Mouse (Mus musculus) adrenal gland, postnatal 10 days (tissue): Measurements from ENCODE around the gene L3hypdh. TPM values are rescaled to one million over a fixed set of nuclear protein-coding genes. Genes with fewer than 3 reads are reported as not detected.
A peak's percentile ranks its signal among the peaks of the same experiment; 100 is the strongest.

ENCODE experiments used
- DNase-seq: peaks from one replicate; pipeline ENCODE4 v3.0.0; 2021; ENCODE audit warnings: mixed read lengths
- long read RNA-seq, 2 experiments: library from polyadenylated mRNA; stranded (forward); transcript quantifications; one replicate each; pipeline ENCODE4 v2.0.0; 2021
- total RNA-seq, 2 experiments: library from RNA; stranded (reverse); gene quantifications; 2 replicates each; pipeline ENCODE4 v1.2.3; 2021

L3hypdh gene
- 10 to 100 TPM; 31.0 to 37.3 TPM for total RNA-seq
- long read RNA-seq, experiment 1, transcript L3hypdh-201 (5 exons, 1,831 nt): major isoform, 62 of 75 reads
- long read RNA-seq, experiment 1, partial matches to known transcripts: 0 of 75 reads
- long read RNA-seq, experiment 1, other reads (novel, unspliced or antisense): 13 of 75 reads
- long read RNA-seq, experiment 2, transcript L3hypdh-201 (5 exons, 1,831 nt): major isoform, 39 of 49 reads
- long read RNA-seq, experiment 2, partial matches to known transcripts: 2 of 49 reads
- long read RNA-seq, experiment 2, other reads (novel, unspliced or antisense): 8 of 49 reads

DNA sequence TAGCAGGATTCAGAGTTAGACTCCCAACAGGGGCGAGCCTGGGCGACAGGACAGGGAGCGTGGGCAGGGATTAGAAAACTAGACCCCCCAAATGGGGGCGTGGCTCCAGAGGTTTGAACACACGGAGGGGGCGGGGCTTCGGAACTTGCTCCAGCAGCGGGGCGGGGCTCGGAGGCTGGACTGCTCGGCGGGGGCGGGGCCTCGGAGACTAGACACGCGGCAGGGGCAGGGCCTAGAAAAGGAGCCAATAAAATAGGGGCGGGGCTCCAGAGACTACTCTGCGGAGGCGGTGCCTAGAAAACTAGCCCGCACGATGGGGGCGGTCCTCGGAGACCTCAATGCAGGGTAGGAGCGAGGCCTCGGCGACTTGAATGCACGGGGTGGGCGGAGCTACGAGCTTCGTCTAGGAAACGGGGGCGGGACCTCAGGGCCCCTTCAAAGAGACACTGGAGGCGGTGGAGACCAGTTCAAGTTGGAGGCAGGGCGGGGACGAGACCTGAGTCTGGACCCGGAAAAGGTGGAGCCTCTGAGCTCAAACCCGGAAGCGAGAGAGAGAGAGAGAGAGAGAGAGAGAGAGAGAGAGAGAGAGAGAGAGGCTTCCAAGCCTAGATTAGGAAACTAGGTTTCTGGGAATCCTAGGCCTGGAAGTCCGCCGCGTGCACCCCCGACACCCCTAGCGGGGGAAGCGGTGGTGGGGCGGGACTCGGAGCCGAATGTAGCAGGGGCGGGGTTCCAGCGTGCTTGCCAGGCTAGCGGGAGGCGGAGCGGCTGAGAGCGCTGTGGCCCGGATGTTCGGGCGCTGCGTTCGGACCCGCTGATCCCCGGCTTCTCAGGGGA lies at the start of gene L3hypdh, which contains the start of gene Jkamp:
TSS of gene L3hypdh (minus strand) at position 111 of the 837 bp plus-strand sequence.
TSS of gene Jkamp (plus strand) at position 261 of the 837 bp plus-strand sequence.
- peak; percentile 100 for DNase-seq

DNA sequence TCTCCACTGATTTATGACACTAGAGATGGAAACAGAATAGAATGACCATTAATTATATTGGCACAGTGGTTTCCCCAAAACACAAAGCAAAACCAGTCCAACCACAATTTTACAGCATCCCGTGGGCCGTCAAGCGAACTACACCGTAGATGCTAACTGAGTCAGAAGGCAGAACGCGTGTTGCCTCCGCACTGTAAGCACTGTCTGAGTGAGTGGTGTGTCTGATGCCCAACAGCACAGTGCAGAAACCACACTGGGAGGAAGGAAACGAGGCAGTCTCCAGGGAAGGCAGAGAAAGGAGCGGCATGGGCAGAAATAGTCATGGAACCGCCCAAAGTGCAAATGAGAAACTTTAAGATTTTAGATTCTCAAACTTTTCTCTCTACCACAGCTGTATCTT lies 44.0 kb upstream of the L3hypdh start:
- no peak for DNase-seq

DNA sequence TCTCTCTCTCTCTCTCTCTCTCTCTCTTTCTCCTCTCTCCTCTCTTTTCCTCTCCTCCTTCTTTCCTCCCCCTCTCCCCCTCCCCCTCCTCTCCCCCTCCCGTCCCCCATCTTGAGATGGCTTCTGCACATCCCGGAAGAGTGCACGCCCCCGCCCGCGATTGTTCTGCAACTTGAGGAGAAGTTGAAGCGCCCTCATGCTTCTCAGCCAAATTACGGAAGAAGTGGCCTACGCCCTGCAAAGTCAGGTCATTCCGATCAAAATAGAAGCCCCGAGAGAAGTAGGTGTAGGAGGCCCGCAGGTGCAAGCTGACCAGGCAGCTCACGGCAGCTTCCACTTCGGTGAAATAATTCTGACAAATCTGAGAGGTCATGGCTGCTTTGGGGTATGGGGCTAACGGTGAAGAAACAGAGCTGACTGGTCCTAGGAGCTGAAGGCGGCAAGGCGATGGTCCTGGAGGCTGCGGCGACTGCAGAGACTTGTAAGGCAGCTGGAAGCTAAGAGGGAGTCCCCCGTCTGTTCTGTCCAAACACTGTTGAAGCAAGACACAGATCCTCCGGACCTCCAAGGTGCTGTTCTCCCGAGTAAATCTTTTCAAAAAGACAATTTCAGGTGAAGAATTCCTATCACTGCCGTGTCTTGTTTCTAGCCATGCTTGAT lies 30.6 kb upstream of the L3hypdh start:
- no peak for DNase-seq

DNA sequence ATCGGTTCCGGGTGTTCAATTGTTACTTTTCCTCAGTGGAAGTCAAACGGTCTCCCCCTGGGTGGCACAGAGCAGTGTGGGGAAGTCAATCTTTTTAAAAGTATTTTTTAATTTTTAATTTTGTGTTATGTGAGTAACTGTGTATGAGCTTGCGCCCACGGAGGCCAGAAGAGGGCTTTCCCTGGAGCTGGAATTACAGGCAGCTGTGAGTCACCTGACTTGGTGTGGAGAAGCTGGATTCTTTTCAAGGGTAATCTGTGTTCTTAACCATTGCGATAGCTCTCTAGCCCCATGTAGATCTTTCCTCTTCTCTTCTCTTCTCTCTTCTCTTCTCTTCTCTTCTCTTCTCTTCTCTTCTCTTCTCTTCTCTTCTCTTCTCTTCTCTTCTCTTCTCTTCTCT lies 29.9 kb upstream of the L3hypdh start:
- no peak for DNase-seq

DNA sequence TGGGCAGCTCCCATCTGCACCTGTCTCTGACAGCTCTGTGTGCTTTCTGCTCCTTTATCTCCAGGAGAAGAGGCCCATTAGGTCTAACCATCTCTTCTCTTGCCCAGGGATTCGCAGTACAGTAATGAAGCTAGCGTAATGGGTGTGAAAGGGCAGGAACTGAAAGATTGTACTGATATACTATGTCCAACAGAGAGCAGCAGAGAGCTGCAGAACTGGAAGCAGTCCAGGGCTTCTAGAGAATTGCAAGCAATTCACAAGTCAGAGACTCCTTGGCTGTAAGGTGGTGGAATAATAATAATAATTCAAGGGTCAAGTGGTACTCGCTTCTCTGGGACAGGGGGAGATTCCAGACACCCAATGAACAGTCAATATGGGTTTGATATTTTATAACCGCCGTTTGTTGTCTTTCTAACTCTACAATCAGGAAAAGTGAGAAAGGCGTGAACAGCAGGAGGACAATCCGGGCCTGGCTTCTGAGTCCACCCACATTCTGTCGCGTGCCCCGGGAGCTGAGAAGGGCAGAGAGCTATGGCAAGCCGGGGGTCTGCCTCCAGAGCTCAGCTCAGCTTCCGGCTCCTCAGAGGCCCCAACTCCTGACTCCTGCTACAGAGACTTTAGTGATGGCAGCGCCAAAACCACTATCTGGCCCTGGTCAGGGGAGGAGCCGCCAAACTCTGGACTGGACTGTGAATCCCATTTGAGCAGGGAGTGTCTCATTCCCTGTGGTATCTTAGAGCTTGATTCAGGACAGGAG lies 19.5 kb upstream of the L3hypdh start:
- DNase-seq: peak; percentile 73

DNA sequence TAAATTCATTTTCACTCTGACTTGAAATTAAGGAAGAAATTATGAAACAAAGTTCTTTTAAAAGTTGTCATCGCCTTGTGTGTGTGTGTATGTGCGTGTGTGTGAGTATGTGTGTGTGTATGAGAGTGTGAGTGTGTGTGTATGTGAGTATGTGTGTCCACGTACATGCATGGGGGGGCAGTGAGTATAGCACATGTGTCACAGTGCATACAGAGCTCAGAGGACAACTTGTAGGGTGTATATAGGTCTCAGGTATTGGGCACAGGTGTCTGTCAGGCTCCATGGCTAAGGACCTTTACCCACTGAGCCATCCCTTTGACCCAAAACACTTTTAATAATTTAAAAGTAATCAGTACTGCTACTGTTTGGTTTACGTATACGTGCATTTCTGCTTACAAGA lies 18.8 kb upstream of the L3hypdh start:
- DNase-seq: no peak

DNA sequence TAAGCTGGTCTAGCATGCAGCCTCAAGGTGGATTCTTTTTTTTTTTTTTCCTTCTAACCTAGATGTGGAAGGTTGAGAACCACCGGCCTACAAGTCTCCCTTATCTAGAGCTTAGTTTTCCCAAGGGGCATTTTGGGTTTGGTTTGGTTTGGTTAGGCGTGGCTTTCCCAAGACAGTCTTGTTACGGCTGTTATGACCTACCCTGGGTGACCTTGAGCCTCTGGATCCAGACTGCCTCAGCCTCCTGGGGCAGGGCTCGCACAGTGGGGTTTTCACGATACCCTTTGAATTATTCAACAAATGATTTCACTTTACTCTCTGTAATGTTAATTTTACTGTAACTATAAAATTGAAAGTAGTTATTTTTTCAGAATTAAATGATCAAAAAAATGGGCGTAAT lies 17.5 kb upstream of the L3hypdh start:
- no peak for DNase-seq

DNA sequence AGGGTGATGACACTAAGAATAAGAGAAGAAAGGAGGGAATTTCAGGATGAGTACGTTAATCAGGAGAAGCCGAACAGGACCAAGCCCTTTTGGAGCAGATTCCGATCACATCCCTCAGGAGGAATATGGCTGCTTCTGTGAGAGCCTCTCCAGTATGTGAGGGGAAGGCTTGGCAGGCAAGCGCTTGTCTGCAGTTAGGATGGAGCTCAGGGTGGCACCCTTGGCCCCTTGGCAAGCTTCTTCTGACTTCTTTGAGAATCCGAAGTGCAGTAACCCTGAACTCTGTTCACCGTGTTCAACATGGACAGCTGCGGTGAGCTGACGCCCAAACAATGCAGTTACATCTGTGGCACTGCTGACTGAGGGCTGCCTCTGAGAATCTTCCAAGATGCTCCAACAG lies 11.7 kb upstream of the L3hypdh start:
- no peak for DNase-seq

DNA sequence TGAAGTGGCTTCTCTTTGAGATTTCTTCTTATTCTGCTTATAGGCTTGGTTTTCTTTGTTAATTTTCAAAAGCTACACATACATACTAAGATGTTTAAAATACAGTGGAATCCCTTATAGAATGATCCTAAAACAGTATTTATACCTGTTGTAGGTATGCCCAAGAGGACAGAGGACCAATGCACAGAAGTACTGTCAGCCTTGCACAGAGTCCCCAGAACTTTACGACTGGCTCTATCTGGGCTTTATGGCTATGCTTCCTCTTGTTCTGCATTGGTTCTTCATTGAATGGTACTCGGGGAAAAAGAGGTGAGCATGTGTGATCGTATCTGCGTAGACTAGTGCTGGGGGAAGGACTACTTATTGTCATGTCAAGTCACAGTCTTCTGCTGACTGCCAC lies 4.6 kb upstream of the L3hypdh start:
- DNase-seq: no peak

DNA sequence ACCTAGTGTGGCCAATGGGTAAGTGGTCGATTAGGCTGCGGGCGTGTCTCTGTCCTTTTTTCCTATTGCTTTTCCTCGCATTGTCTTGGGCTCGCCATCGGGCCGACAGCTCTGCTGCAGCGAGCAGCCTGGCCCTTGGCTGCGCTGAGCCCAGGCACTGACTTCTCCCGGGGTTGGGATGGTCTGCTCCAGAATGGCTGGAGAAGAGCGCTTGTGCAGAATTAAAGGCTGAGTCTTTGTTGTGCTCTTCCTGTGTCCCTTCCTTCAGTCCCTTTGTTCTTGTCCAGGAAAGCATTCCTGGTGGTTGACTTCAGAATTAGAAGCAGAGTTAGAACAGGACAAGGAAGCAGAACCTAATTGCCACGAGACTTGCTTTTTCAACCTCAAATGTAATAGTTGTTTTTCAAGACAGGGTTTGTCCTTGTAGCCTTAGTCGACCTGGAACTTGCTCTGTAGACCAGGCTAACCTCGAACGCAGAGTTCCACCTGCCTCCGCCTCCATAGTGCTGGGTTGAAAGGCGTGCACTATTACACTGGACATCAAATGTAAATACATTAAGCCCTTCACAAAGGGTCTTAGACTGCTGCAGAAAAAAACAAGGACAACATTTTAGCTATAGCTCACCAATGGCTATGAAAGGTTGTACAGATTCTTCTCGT lies 1.1 kb upstream of the L3hypdh start:
- peak; percentile 36 for DNase-seq

DNA sequence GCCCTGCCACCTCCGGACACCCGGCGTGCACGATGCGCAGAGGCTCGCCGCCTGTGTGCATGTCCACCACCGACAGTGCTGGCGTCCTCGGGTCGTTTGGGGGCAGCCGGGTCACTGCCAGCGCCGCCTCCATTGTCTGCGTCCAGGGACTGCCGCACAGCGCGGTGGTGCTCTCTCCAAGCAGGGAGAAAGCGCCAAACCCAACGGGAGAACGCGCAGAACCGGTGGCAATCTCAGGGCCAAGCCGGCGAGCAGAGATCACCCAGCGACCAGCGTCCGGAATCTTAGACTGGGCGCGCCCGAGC lies 263 bp downstream of the L3hypdh start:
- DNase-seq: no peak

DNA sequence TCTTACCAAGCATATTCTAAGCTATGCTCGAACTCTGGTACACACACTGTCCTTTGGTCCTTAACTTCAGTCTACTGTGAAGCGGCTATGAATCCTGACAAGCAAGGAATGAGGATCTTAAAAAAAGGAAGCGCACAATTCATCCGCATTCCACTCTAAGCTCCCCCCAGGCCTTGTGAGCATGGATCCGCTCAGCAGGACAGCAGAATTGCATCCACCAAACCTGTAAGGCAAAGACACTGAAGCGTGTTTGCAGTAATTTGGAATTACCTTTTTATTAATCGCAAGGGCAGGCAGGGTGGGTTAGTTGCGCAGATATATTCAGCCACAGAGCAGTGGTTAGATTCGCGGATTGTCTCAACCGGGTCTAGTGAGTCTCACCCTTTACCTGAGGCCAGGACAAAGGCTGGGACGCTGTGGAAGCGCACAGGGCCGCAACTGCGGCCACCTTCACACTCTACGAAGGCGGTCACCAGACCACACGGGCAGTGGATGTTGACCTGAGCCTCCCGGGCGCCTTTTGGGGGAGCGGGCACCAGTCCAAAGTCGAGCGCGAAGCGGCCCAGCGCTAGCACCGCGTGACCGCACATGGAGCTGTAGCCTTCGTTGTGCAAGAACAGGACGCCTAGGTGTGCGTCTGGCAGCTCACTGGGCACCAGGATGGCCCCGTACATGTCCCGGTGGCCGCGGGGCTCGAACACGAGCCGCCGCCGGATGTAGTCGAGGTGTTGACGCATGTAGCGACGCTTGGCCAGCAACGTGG lies 797 bp downstream of the L3hypdh start:
- DNase-seq: peak; percentile 79

DNA sequence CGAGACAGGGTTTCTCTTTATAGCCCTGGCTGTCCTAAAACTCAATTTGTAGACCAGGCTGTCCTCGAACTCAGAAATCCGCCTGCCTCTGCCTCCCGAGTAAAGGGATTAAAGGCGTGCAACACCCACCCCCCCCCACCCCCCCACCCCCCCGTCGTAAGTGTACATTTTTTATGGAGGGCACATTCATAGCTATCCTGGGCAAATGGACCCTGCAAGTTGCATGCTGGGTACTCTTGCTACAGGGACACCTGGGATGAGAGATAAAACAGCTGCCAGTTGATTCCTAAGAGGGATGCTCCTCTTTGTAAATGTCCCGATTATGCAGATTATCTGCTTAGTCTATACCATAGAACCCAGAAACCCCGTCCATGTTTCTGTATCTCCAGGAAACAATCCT lies 2.0 kb downstream of the L3hypdh start:
- DNase-seq: no peak

DNA sequence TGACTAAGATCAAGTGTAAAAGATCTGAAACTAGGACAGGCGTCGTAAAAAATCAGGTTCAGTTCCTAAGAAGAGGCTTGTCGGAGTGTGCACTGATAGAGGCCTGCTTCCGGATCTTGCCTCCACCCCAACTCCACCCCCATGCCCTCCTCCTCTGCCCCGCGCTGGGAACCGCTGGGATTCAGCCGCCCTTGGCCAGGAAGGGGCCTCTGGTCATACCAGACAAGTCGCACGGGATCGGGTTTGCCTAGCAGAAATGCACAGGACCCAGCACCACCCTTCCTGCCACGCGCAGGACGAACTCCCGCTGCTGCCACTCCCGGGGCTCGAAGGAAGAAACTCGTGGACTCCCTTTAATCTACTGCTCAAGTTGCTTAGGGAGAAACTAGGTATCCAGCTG lies 2.9 kb downstream of the L3hypdh start:
- DNase-seq: peak; percentile 66

DNA sequence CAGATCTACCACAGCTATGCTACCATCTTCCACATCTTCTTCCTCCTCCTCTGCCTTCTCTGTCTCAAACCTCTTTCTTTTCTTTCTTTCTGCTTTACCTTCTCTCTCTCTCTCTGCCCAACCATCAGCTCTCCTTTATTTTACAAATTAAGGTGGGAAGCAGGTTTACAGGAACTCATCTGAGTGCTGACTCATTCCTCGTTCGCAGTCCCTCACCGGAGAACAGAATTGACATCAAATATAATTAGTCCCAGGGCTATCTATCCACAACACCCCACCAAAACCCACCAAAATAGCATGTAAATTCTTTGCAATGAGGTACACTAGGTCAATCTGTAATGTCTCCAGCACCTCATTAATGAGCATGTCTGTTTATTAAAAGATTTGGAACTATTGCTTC lies 3.3 kb downstream of the L3hypdh start:
- no peak for DNase-seq

DNA sequence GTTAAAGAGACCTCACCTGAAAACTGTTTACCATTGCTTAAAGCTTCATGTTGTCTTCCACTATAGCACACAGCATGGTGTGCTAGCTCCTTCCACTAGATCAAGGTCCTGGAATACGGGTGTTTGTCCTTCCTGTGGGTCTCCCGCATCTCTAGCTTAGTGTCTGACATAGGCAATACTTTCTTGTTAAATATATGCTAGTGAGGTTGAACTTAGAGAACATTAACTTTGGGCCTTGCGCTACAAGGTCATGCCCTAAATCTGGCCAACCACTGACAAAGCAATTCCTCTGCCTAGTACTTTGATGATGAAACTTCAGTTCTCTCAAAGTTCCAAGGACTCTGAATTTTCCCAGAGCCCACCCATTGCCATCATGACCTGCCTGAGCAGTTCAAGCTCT lies 7.0 kb downstream of the L3hypdh start:
- peak; percentile 22 for DNase-seq

DNA sequence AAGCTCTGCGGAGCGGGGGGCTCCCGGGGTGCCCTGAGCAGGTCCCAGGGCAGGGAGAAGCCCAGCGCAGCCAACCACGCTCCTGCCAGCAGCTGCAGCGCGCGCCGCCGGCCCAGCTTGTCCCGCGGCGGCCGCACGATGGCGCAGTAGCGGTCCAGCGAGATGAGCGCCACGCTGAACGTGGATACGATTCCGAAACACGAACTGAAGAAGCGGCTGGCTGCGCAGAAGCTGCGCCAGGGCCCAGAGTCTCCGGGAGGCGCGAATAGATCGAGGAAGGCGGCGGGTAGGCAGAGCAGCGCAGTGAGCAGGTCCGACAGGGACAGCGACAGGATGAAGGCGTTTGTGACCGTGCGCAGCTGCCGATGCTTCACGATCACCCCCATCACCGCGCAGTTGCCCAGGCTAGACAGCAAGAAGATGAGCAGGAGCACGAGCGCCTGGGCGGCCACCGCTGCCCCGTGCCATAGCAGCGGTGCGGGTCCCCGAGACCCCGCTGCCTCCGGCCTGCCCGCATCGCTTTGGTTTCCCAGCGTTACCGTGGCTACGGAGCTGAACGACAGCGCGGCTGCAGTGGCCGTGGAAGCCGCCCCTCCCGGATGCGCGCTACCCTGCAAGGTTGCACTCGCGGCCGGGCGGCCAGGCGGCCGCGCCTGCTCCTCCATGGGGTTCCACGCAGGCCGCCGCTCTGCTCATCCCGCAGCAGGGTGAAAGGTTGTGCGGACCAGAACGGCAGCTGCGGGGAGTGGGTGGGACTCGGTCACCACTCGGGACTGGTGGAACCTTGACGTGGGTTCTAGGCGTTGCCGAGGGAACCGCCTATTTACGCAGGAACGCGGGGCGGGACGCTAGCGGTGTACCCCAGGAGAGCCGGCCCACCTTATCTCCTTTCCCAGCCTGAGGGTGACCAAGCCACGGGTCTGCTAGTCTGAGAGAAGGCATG lies 14.6 kb downstream of the L3hypdh start, which contains the start of gene Gpr135:
TSS of gene Gpr135 (minus strand) at position 799 of the 943 bp plus-strand sequence.
- peak; percentile 92 for DNase-seq

DNA sequence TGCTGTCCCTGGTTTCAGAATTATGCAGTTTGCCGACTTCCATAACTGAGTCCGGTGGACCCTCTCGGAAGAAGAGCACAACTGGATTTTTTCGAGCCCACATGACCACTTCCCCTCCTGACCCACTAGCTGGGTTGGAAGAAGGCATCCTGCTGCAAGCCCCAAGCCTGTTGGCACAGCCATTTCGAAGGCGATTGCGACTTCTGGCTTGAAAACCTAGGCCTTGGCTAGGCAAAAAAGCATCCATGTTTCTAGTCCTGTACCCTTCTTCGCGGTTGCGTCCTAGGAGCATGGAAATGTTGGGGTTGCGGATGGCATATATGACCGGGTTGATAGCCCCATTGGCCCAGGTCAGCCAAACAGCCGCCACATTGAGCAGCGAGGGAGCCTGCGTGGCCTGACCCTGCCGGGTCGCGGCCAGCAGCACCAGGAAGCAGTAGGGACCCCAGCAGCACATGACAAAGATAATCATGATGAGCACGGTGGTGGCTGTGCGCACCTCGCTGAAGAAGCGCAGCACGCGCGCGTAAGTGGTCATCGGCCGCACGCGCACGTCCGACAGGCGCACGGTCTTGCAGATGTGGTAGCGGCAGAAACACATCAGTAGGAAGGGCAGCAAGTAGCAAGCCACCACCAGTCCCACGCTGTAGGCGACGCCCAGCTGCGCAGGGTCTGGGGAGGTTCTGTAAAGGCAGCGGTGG lies 15.5 kb downstream of the L3hypdh start:
- no peak for DNase-seq

DNA sequence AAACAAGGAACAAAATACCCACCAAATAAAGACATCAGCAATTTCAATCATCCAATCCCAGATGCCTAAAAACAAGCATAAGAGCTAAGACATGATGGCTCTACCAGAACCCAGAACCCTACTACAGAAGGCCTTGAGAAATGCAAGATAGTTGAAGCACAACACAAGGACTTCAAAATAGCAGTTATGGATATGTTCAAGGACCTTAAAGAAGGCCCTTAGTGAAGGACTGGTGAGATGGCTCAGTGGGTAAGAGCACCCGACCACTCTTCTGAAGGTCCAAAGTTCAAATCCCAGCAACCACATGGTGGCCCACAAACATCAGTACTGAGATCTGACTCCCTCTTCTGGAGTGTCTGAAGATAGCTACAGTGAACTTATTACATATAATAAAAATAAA lies 27.5 kb downstream of the L3hypdh start:
- DNase-seq: no peak
